16 mouse cellular contexts compared by ENCODE assay signal in the genomic region with DNA sequence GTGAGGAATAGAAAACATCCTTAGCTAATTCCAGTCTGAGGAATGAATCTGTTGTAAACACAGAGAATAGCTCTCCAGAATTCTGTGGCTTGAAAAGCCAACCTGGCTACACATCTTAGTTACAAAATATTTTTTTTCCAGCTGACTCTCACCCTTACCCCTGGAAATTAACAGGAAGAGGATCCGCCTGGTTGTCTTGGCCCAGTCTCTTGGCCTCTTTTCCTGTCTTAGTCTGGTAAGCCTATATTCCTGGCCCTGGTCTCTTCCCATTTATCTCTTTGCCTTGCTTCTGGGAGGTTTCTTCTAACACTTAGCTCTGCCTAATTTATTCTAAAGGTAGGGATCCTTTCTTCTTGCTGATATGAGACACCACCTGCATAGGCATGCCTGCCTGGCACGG. TPM values are rescaled to one million over a fixed set of nuclear protein-coding genes. Genes with fewer than 3 reads are reported as not detected.
"Had no signal": no experiment of that assay in that cellular context is flagged by ENCODE, and none has a peak within 500 bp of the region (broad histone marks: within the 10 kb centered on the region; RNA-seq: fewer than 3 reads in every experiment).

No protein-coding gene starts in this region.

- H3K27me3 ChIP-seq: liver, embryonic 13.5 days had no signal

- DNase-seq: kidney, postnatal 10 days; kidney, postnatal 36 days; layer of hippocampus, postnatal 36 days; liver, embryonic 13.5 days; lung, adult 2 months; lung, postnatal 14 days; lung, postnatal 4 days; midbrain, embryonic 14.5 days; thymus, adult 2 months; thymus, postnatal 14 days; thymus, postnatal 4 days had no signal

- H3K4me1 ChIP-seq: liver, embryonic 13.5 days had no signal

- H3K4me3 ChIP-seq: left cerebral cortex, adult 2 months; liver, embryonic 13.5 days had no signal

- H3K4me2 ChIP-seq: liver, embryonic 13.5 days; midbrain, embryonic 11.5 days had no signal

- H3K36me3 ChIP-seq: liver, embryonic 13.5 days had no signal

- H3K9ac ChIP-seq: liver, embryonic 13.5 days had no signal

- H3K27ac ChIP-seq: left cerebral cortex, adult 2 months; liver, embryonic 13.5 days; stomach, postnatal 0 days had no signal

- H3K9me3 ChIP-seq: liver, embryonic 13.5 days had no signal

RNA-seq across cellular contexts. Expression of a gene that starts 45.8 kb away (rescaled TPM):
- total RNA-seq: midbrain, postnatal 0 days had no signal
- polyA plus RNA-seq: stomach, embryonic 14.5 days had no signal
